Mouse (Mus musculus): ENCODE data around the gene Carmil3.

DNA sequence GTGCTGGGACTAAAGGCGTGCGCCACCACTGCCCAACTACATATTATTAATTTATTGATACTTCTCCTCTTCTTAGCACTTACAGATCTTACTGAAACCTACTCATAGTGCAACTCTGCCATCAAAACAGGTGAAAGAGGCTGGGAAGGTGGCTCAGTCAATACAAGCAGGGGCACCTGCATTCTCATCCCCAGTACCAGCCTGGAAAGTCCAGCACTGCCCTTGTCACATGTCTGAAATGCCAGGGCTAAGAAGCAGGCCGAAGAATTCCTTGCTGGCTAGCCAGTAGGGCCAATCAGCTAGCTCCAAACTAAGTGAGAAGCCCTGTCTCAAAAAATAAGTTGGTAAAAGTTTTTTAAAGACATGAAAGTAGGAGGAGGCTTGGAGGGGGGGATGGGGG lies 67.1 kb downstream of the Carmil3 start:
- TF ChIP-seq MXI1 (IDR thresholded peaks at IDR 0.05; ENCODE audit: low read depth, low read length) (no peak; the same call in 1 of the 2 replicates), EP300 (IDR thresholded peaks at IDR 0.05; ENCODE audit: low read depth in 1 of 2, low read length in 2 of 2) (no peak), CTCF (IDR thresholded peaks at IDR 0.05 in 2 of 3, conservative IDR thresholded peaks at IDR 0.05 in 1 of 3; ENCODE audit: control insufficient read depth in 1 of 3, insufficient read depth in 1 of 3, low read depth in 2 of 3, low read length in 3 of 3, poor library complexity in 1 of 3, severe bottlenecking in 1 of 3) (no peak), TBP (IDR thresholded peaks at IDR 0.05; ENCODE audit: low read depth, low read length) (no peak), POLR2A (IDR thresholded peaks at IDR 0.05; ENCODE audit: control insufficient read depth in 1 of 2, insufficient read depth in 1 of 2, low read depth in 1 of 2, low read length in 2 of 2, poor library complexity in 1 of 2) (0 out of 4 replicates have a peak, but pooled peaks of 1 of the 2 experiments have one; percentile 6), NELFE (IDR thresholded peaks at IDR 0.05; ENCODE audit: low read depth, low read length) (no peak), ZKSCAN1 (IDR thresholded peaks at IDR 0.05; ENCODE audit: low read depth, low read length) (no peak), UBTF (IDR thresholded peaks at IDR 0.05; ENCODE audit: borderline replicate concordance, insufficient read depth, low read depth, low read length) (no peak), GATA1 (IDR thresholded peaks at IDR 0.05; ENCODE audit: low read depth, low read length) (no peak)
